Mouse (Mus musculus) central nervous system, embryonic 14 days (tissue): ENCODE results near the gene Erf. TPM values are rescaled to one million over a fixed set of nuclear protein-coding genes. Genes with fewer than 3 reads are reported as not detected.

ENCODE experiments used
- polyA plus RNA-seq: library from polyadenylated mRNA; depleted of rRNA; stranded (reverse); fragments of >200 nt; gene quantifications from 2 replicates; pipeline ENCODE4 v1.2.3, GENCODE M21; 2012; rRNA removed

Erf gene
- 28.3 and 33.7 TPM in 2 replicates for polyA plus RNA-seq

DNA sequence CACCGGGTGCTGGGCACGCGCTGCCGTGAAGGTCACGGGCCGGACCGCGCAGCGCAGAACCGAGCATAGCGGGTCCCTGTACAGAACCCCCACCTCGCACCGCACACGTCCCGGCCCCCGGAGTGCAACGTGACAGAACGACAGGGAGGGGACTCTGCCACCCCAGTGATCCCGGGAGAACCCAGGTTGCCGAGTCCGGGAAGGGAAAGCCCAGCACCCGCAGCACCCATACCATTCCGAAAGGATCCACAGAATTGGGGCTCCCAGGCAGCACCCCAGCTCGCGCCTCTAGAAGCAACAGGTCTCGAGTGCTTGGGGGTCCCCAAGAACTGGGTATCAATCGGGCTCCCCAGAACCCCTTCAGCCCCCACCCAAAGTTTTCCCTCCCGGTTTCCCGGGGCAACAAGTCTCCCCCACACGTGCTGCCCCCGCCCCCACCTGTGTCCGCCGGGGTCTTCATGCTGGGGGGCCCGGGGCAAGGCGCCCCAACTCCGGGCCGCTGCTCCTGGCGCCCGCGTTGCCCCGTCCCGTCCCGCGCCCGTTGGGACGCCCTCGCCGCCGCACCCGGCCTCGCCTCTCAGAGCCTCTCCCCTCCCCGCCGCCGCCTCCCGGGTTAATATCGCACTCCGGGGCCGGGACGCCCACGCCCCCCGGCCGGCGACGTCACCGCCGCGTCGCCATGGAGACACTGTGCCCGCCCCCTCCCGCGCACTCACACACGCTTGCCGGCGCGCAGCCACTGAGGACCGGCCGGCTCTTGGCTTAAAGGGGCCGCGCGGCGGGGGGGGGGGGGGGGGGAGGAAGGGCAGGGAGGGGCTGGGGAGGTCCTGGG, at the start of gene Erf:
Gene Erf, minus strand, starts transcription at position 621 of the 832 bp plus-strand sequence.

GRCm38 (mm10) chr7:25297454-25298325, 47.1 kb upstream of the Erf start, which contains the start of gene Pafah1b3:
Pafah1b3 (minus strand) TSS chr7:25297986.

DNA sequence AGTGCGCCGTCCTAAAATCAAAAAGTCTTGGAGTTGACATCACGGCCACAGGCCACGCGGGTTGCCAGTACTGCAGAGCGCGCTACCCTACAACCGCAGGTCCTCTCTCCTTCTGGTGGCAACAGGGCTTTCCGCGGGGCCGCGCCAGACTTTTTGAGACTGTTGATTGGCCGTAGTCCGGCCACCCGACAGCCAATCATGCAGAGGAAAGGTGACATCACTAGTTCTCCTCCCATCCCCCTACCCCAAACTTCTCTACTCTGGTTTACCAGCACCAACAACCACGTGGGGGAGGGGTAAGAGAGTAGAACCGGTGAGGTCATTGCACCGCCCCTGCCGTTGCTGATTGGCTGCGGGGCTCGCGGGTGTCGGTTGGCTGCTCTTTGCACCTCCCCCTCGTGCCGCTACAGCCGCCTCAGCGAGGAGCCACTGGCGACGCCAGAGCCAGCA, 16.8 kb upstream of the Erf start, which contains the start of gene Cic:
Gene Cic, plus strand, starts transcription at position 404 of the 450 bp plus-strand sequence.

GRCm38 (mm10) chr7:25237249-25238014, 13.1 kb downstream of the Erf start, which contains the start of gene Gsk3a:
Gsk3a (minus strand) TSS chr7:25237851.

DNA sequence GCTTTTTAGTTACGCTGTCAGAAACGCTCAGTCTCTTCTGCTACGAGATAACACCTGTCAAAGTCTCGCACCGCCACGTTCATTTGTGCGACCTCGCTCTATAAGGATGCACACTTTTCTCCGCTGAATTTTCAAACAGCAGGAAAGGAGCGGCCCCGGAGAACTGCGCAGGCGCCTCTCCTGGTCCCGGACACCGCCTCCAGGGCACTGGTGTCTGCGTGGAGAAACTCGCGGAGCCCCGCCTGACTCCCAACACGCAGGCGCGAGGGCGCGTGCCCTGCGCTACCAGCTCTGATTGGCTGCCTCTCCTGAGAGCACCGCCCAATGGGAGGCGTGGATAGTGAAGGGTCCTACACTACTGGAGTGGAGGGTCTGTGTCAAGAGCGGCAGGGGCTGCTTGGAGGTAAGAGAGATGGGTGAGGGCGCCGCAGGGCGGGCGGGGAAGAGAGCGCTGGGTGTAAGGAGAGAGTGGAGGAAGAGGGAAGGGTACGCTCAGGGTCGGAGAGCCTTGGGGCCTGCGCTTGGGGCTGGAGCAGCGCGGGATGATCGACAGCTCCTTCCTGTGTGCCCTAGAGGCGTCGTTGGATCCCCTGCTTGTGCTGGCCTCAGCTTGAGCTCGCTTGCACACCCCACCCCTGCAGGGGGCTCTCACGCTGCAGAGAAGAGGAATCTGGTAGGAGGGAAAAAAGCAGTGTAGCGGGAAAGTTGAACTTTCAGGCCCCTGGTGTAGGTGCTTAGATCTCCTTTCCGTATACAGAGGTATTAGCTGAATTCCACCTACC, 29.3 kb downstream of the Erf start, which contains the start of gene Zfp526:
Gene Zfp526, plus strand, starts transcription at position 324 of the 782 bp plus-strand sequence.

DNA sequence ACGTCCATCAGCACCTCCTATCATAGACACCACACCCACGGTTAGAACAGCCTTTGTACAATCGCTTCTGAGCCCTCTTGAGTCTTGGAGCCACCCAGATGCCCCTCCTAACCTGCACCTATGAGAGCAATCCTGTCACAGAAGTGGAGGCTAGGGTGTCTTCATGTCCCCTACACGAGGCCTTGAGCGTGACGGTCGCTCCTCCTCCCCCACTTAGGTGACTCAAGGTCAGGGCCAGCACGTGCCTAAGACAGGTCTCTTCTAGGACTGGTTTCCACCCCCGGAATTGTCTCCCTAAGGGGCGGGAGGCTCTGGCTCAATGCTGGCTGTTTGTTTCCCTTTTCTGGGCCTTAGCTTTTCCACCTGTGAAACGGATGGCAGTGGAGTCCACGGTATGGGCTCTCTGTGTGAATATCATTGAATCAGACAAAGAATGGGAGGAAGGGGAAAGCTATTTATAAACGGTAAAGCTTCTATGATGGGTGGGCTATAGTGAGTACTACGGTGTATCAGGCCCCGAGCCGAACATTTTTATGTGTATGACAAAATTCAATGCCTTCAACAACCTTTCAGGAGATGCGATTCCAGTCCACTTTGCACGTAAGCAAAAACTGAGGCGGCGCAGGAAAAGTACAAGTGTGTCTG, 30.0 kb downstream of the Erf start, which contains the start of gene Dedd2:
Gene Dedd2, minus strand, starts transcription at position 159 of the 645 bp plus-strand sequence.

Other genes starting within 250 kb of the Erf start
- gene Atp1a3, start 244.8 kb downstream of the Erf start, polyA plus RNA-seq = 185 and 206 TPM in 2 replicates
- gene Grik5, start 178.4 kb downstream of the Erf start, polyA plus RNA-seq = 120 and 130 TPM in 2 replicates
- gene Zfp574, start 178.2 kb downstream of the Erf start, polyA plus RNA-seq = 36.7 and 37.7 TPM in 2 replicates
- gene Pou2f2, start 71.0 kb downstream of the Erf start, polyA plus RNA-seq = 37.3 and 37.7 TPM in 2 replicates
- gene Dedd2, start 30.1 kb downstream of the Erf start, polyA plus RNA-seq = 14.1 and 16.0 TPM in 2 replicates
- gene Zfp526, start 29.3 kb downstream of the Erf start, polyA plus RNA-seq = 8.8 and 9.1 TPM in 2 replicates
- gene Gsk3a, start 12.9 kb downstream of the Erf start, polyA plus RNA-seq = 199 and 203 TPM in 2 replicates
- 144 and 151 TPM in 2 replicates for gene Cic, start 16.9 kb upstream of the Erf start, polyA plus RNA-seq
- 586 and 600 TPM in 2 replicates for gene Pafah1b3, start 47.2 kb upstream of the Erf start, polyA plus RNA-seq
- 1.3 and 2.1 TPM in 2 replicates for gene Prr19, start 50.6 kb upstream of the Erf start, polyA plus RNA-seq
- 122 and 148 TPM in 2 replicates for gene Tmem145, start 55.3 kb upstream of the Erf start, polyA plus RNA-seq
- 45.9 and 47.2 TPM in 2 replicates for gene Megf8, start 66.4 kb upstream of the Erf start, polyA plus RNA-seq
- 0.11 TPM in 1 of 2 replicates, not detected in the other for gene Cnfn, start 119.0 kb upstream of the Erf start, polyA plus RNA-seq
- gene Lipe, start 147.9 kb upstream of the Erf start, polyA plus RNA-seq = 11.5 and 12.0 TPM in 2 replicates
- gene Cxcl17, start 162.1 kb upstream of the Erf start, polyA plus RNA-seq = 0.10 TPM in 1 of 2 replicates, not detected in the other
- gene Ceacam1, start 226.8 kb upstream of the Erf start, polyA plus RNA-seq = 1.1 and 1.3 TPM in 2 replicates